Mouse (Mus musculus) spleen, adult 12 weeks (tissue): ENCODE measurements around the gene Rdh16f1.
"Not testable (repeated sequence)": the region's sequence is repeated elsewhere in the genome, so short reads cannot be mapped to it uniquely, and the experiment has no call there.

ENCODE experiments used
- DNase-seq: peaks from one replicate; pipeline ENCODE4 v3.0.0; 2022; ENCODE audit warnings: low spot score

Gene Rdh16f1

DNA sequence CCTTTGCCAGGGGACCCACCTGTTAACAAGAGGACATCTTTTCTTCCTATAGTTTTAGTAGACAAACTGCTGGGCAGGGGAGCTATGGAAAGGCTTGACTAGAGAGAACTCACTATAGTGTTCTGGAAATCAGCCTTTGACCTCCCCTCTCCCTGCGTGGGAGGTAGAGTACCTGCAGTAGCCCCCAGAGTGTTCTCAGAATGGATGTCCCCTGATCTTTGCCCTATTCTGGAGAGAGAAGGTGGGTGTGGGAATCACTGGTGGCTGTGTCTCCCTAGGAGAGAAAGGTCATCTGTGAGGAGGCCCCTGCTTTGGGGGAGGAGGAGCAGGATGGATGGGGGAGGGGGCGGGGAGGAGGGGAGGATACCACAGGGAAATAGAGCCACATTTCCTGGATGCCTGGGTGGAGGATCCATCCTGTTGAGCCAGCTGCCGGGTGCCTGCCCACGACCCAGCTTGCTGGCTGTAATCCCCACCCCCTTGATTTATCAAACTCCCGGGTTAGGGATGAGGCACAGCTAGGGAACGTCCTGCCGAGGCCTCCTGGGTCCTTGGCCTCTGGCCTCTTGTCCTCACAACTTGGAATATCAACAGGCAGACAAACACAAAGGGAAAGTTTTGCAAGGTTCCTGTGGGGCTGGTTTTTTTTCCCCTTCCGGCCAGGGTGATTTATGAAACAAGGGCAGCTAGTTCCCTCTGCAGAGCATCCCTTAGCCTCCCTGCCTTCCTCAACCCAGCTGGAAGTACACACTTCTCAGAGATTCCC lies 10.6 kb upstream of the Rdh16f1 start:
- no peak for DNase-seq

DNA sequence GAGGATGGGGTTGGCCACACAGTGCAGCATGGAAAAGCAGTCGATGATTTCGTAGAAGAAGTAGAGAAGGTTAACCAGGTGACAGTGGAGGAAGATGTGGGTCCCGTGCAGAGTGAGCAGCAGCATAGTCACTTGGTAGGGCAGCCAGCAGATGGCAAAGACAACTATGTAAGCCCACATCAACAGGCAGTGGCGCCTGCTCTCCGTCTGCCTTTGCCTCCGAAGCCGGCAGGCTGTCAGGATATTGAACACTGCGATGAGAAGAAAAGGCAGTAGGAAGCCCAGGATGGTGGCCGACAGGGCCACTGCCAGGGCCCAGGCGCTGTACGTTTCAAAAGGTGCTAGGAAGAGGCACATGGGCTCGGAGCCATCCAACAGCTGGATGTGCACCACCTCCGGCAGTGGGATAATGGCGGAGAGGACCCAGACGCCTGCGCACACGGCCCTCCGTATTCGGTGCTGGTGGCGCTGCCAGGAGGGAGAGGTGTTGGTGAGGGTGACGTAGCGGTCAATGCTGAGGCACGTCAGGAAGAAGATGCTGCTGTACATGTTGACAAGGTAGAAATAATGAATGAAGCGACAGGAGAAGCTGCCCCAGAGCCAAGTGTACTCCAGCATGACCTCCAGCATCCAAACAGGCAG lies 9.3 kb upstream of the Rdh16f1 start:
- no peak for DNase-seq

DNA sequence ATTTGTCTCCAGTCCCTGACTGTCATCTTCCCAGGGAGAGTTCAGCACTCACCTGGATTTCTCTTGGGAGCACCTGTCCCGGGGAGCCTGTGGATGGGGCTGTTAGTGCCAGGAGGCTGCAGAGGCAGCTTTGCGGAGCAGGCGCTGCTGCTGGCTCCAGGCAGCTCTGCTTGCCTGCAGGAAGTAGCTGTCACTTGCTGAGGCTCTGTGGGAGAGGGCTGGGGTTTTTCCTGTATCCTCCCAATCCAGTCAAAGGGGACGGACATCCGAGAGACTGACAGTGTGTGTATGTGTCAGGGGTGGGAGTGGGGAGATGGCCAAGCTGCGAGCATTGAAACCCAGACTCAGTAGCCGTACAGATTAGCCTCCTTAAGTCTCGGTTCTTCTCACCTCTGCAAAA lies 8.0 kb upstream of the Rdh16f1 start, which contains the start of gene Gpr182:
Gene Gpr182, minus strand, starts transcription at position 185 of the 400 bp plus-strand sequence.
- no peak for DNase-seq

DNA sequence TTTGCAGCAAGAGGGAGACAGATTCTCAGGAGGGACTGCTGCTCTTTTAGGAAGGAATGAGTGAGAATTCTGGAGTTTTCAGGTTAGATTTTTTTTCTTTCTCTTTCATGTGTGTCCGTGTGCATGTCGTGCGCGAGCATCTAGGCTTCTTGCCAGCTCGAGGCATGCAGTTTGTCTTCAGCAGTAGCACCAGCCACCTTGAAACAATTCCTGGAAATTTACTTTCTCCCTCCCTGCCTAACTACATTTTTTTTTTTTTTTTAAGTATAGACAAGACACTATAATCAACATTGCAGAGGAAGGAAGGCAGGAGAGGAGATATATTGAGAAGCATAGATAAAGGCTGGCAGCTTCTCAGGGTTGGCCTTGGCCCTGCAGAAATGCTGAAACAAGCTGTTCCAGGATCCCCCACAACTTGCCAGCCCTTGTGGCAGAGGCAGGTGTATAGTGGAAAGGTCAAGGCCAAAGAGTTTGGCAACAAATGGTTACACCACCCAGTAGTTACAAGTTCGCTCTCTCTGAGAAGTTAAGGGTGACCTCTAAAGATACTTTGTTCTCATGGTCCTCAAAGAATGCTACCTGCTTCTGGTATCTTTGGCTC lies 4.9 kb upstream of the Rdh16f1 start:
- DNase-seq: no peak

DNA sequence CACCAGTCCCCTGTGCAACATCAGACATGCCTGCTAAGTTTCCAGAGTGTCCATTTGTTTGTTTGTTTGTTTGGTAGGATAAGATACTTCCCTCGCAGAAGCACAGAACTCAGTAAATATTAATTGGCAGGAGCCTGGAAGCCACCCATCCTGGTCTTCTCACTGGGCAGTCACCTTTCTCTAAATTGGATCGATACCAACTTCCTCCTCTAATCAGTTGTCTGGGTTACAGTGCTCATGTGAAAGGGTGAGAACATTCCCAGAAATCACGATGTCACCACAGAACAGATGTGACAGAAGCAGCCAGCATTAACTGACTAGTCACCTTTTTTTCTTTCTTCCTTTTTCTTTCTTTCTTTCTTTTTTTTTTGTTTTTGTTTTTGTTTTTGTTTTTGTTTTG lies 4.3 kb upstream of the Rdh16f1 start:
- DNase-seq: no peak

DNA sequence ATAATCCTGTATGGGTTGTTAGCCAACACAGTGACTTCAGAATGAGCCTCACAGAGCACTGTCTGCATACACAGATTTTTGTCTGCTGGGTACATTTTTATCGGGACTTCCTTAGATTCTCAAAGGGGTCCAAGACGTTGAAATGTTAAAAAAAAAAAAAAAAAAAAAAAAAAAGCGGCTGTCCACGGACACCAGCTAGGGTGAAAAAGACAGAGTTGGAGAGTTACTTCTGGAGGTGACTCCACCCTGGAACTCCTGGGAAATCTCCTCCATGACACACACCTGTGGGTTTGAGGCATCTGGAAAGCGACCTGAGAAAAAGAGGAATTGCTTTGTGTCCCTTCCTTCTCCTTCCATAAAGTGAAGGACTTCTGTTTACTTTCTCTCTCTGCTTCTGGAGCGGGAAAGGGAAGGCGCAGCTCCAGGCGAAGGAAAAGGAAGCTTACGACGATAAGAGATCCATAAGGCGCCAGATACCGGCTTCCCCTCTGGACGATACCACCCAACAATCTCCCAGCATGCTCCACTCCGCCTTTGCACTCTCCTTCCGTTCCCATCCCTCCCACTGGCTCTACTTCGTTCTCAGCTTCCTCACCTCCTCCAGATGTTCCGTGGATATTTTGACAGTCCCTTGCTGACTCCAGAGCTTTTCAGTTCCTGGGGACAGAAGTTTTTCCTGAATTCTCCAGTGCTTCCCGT lies 3.7 kb upstream of the Rdh16f1 start:
- no peak for DNase-seq

DNA sequence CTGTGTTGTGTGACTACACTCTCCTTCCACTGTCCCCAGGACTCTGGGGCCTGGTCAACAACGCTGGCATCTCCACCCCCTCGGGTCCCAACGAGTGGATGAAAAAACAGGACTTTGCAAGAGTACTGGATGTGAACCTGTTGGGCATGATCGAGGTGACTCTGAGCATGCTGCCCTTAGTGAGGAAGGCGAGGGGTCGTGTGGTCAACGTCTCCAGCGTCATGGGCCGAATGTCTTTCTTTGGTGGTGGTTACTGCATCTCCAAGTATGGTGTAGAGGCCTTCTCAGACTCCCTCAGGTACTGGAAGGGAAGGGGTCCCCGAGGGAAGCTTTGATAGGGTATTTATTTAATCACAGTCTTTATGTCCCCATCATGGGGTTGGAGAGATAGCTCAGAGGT lies 3.3 kb downstream of the Rdh16f1 start:
- DNase-seq: not testable (repeated sequence)

DNA sequence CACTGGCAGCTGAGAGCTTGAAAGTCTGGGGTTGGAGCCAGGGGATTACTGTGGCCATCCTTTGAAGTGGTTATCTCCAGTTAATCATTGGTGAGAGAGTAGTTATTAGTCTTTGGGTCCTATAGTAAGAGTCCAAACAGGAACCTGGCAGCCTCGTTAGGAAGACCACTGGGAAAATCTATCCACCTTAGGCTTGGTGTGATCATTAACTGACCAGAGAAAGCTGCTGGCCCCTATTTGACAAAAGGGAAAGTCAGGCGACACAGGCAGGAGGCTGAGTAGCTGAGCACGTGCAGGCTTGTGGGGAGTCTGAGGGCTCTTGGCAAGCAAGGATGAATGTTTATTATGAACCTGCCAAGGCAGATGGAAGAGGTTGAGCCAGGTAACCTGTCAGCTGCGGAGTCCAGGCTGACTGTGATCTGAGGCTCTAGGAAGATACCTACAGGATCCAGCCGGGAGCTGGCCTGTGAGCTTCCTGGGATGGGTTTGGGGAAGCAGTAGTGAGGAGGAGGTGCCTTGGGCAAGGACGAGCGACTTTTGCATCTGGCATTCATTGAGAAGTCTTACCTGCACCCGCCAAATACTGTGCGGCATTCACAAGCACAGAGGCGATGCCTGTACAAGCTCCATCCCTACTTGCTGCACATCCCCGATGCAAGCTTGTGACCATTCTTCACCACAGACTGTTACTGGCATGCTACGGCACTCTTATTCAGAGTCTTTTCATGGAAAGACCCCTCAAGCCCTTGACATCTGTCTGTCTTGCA lies 4.5 kb downstream of the Rdh16f1 start:
- no peak for DNase-seq

DNA sequence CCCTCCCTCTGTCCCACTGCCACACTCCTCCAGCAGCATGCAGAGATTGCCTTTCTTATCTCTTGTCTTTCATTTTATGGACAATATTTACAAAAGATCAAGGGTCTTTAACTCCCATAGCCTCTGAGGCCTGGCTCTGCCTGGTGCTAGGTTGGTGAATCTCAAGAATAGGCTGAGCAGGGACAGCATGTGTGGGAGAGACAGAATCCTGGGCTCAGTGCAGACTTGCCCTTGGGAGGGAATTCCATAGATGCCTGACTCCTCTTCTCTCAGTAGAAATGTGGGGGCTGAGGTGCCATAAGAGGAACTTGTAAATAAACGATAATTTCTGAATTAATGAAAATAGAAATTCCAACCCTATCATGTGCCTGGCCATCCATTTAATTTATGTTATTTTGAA lies 7.0 kb downstream of the Rdh16f1 start:
- no peak for DNase-seq

DNA sequence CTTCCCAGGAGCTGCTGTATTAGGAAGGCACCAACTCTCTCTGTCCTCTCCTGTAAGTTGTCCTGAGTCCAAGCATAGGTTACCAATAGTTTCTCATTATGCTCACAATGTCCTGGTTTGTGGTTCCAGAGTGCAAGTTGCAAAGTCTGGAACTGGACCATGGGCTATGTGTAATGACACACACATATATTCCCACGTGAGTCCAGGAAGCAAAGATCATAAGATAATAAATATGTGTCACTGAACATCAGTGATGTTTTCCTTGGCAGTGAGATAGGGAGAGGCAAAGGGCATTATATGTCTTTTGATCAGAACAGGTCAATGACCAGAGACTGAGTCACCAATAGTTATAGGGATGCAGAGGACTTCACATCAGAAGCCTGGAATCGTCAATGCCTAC lies 16.4 kb downstream of the Rdh16f1 start, which contains the start of gene Rdh9:
Gene Rdh9, plus strand, starts transcription at position 376 of the 400 bp plus-strand sequence.
- DNase-seq: no peak

DNA sequence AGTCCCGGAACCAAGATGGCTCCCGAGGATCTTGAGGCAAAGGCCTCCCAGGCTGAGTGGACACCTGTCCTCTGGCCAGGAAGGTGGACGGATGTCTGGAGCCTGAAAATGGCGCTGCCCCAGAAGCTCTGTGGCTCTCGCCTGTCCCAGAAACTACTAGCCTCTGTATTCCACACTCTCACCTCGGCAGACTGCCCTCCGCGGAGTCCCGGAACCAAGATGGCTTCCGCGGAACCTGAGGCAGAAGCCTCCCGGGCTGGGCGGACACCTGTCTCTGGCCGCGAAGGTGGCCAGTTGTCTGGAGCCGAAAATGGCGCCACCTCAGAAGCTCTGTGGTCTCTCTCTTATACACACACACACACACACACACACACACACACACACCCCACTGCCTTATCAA lies 22.7 kb downstream of the Rdh16f1 start:
- not testable (repeated sequence) for DNase-seq

DNA sequence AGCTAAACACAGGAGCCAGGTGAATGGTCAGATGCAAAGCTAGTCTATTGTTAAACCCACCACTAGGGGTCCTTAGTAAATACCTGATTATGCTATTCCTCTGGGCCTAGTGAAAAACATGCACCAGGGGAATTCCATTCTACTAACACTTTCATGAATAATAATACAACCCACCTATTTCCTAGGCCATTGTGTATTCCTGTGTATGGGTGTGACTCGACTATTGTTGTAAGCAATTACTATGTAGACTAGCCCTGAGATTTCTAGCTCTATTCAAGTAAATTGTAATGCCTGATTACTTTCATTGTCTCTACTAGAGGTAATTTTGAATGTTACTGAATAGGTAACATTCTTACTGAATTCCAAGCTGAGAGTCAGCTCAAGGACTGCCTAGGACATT lies 25.8 kb downstream of the Rdh16f1 start:
- DNase-seq: not testable (repeated sequence)

DNA sequence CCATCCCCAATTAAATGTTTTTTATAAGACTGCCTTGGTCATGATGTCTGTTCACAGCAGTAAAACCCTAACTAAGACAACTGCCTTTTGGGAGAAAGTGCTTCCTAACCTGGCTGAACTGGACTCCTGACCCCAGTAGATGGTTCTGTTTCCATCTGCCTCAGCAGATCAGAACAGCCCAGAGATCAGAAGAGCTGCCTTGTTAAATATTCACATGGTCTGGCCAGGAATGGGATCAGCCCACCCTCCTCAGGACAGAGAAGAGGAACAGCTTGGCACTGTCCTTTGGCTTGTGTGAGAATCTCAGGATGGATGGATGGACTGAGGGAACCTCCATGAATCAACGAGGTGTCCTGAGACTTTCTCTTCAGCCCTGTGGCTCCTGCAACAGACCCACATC lies 39.7 kb downstream of the Rdh16f1 start:
- no peak for DNase-seq

DNA sequence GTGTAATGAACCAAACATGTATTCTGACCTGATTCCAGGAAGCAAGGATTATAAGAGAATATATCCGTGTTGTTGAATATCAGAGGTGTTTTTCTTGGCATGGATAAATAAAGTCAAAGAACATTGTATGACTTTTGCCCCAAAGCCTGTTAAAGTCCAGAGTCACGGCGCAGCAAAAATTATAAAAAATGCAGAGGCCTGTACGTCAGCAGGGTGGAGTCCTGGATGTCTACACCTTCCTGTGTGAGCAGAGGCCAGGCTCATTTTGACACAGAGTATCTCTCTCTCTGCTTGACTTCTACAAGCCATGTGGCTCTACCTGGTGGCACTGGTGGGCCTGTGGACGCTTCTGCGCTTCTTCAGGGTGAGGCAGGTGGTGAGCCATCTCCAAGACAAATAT lies 41.3 kb downstream of the Rdh16f1 start, which contains the start of gene Rdh16:
Gene Rdh16, plus strand, starts transcription at position 262 of the 400 bp plus-strand sequence.
- DNase-seq: no peak

DNA sequence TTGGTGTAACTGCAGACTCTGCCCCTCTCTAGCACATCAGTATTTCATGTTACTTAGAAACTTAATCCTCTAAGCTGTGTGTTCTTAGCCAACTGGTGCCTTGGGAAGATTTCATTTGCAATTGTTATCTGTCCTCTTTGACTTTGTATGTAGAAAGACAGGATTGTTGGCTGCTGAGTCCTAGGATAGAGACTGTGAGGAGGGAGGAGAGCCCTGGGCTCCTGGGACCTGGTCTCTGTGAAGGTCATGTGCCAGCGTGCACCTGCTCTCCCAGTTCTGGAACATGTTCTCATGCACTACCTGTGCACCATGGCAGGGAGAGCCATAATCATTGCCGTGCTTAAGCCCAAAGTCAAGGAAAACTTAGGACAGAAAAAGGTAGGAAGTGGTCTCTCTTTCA lies 42.0 kb downstream of the Rdh16f1 start:
- DNase-seq: no peak

DNA sequence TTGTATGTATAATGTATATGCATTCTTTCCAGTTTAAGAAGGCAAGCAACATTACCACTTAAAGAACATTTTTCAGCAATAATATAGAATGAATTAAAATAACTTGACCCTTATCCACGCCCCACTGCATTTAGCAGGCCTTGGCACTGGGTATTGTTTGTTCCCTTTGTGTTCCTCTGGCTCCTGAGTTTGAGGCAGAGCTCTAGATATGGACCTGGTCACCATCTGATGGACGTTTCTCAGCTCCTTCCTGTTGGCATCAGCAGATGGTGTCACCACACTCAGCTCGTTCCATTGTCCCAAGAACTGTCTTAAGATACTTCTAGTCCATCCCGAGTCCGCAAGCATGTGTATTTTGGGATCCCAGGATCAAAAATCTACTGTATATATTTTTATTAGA lies 42.6 kb downstream of the Rdh16f1 start:
- DNase-seq: no peak

DNA sequence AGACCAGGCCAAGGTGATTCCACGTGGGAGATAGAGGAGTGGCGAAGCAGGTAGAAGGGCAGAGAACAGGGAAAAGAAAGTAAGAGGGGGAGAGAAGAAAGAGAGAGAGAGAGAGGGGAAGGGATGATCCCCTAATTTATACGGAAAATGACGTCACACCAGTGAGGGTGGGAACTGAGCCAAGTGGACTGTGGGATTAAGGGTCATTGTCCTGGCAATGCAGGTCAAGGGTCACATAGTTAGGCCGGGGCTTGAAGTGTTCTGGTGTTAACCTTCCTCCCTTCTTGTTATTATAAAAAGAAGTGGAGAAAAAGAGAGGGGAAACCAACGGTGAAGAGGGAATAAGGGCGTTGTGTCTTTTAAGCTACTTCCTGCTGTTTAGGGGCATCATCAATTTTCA lies 44.8 kb downstream of the Rdh16f1 start:
- DNase-seq: no peak

DNA sequence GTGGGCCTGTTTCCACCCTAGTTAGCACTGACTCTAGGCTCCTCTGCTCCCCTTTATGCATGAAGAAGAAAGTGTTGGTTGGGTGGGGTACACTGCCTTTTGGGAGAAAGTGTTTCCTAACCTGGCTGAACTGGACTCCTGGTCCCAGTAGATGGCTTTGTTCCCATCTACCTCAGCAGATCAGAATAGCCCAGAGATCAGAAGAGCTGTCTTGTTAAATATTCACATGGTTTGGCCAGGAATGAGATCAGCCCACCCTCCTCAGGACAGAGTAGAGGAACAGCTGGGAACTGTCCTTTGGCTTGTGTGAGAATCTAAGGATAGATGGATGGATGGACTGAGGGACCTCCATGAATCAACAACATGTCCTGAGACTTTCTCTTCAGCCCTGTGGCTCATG lies 56.3 kb downstream of the Rdh16f1 start:
- DNase-seq: no peak

DNA sequence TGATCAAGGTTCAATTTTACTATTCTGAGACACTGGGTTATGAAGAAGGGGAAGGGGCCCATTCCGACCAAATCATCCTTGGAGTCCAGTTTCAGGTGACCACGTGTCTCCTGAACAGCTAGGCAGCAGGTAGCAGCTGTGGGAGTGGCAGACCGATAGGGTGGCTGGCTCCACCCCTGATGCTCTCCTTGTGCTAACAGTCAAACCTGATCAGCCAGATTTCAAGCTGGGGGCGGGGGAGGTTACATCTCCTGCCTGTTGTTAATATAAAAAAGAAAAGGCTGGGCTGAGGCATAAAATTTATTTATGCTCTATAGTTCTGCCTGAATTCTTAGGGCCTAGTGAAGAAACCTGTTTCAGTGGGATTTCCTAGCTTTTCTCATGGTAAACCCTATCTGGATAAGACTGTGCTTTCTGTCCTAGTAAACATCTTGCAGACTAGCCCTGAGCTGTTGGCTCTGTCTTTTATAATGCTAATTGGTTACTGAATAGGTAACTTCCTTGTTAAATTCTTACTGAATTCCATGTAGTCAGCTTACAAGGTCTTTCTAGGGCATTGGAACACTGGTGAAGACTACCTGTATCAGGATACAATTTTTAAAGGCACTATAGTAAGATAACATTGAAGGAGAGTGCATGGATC lies 57.8 kb downstream of the Rdh16f1 start:
- not testable (repeated sequence) for DNase-seq

DNA sequence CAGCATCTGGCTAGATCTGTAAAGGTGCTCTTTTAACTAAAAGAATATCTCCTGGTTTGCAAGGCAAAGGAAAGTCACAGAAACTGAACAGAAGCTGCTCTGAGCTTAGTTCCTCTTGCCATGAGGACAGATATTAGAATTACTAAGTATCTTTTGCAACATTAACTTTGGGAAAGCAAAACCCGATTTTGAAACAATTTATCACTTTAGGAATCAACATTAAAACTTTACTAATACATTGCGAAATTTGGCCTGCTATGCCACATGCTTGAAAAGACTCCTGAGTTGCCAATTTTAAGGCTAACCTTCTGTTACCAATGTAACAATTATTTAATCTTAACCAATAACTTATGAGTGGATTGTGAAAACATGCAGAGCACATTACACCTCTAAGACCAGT lies 62.2 kb downstream of the Rdh16f1 start:
- not testable (repeated sequence) for DNase-seq

DNA sequence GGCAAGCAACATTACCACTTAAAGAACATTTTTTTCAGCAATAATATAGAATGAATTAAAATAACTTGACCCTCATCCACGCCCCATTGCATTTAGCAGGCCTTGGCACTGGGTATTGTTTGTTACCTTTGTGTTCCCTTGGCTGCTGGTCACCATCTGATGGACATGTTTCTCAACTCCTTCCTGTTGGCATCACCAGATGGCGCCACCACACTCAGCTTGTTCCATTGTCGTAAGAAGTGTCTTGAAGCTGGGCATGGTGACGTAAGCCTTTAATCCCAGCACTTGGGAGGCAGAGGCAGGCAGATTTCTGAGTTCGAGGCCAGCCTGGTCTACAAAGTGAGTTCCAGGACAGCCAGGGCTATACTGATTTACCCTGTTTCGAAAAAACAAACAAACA lies 65.8 kb downstream of the Rdh16f1 start:
- no peak for DNase-seq
